9 mouse cellular contexts compared by ENCODE assay signal in the genomic region with DNA sequence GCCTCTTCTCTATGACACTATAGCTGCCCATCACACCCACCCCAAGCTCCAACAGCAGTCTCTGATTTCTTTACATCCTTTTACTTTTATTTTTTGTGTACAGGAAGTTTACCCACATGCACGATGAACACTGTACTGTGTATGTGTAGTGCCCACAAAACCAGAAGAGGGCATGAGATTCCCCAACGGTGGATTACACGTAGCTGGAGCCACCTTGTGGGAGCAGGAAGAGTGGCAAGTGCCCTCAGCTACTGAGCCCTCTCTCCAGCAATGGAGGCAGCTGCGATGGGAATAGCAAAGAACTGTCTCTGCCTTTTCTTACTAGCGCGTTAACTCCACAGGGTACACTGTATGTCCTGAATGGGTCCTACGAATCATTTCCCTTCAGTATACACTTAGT. TPM values are rescaled to one million over a fixed set of nuclear protein-coding genes. Genes with fewer than 3 reads are reported as not detected.
DNase-seq lines count a peak whose midpoint lies in the region; ATAC-seq and TF ChIP-seq lines count a peak whose summit lies in the region.
"Had no signal": no experiment of that assay in that cellular context is flagged by ENCODE, and none has a peak within 500 bp of the region (broad histone marks: within the 10 kb centered on the region; RNA-seq: fewer than 3 reads in every experiment).

No protein-coding gene starts in this region.

- no peak overlapping the region for H3K4me3 ChIP-seq in embryonic facial prominence, embryonic 10.5 days
- H3K4me3 ChIP-seq in hindbrain, embryonic 13.5 days = no peak overlapping the region
- H3K4me3 ChIP-seq in midbrain, embryonic 11.5 days (ENCODE audit: low read depth, low read length) = no peak overlapping the region
- no peak overlapping the region for H3K4me3 ChIP-seq in thymus, adult 2 months (ENCODE audit: control insufficient read depth, insufficient read depth, low read length)
- H3K4me3 ChIP-seq: megakaryocyte, embryonic 14.5 days had no signal

- no peak overlapping the region for H3K9ac ChIP-seq in hindbrain, embryonic 13.5 days
- no peak overlapping the region for H3K9ac ChIP-seq in midbrain, embryonic 11.5 days (ENCODE audit: low read length)

- no peak for TF ChIP-seq POLR2A in thymus, adult 2 months (IDR thresholded peaks at IDR 0.05; ENCODE audit: control insufficient read depth, extremely low read depth, insufficient read depth, low read length, poor library complexity)

- peak; percentile 53 for DNase-seq in layer of hippocampus, adult 11-12 months (ENCODE audit: low spot score)
- no peak for DNase-seq in layer of hippocampus, adult 9-10 months (ENCODE audit: low spot score)
- DNase-seq in adrenal gland, adult 8-10 months = peak; percentile 42
- peak; percentile 40 for DNase-seq in embryonic facial prominence, embryonic 10.5 days (ENCODE audit: low spot score)
- peak; percentile 60 to 66 for DNase-seq in left cerebral cortex, adult 18-20 months (ENCODE audit: low spot score in 2 of 2)
- no peak for DNase-seq in midbrain, embryonic 11.5 days (ENCODE audit: low spot score, missing footprints)
- DNase-seq in thymus, adult 2 months = peak; percentile 73

- H3K27ac ChIP-seq in embryonic facial prominence, embryonic 10.5 days (replicated peaks) = no peak overlapping the region
- no peak overlapping the region for H3K27ac ChIP-seq in hindbrain, embryonic 13.5 days
- H3K27ac ChIP-seq in midbrain, embryonic 11.5 days (ENCODE audit: low read depth, low read length) = no peak overlapping the region
- H3K27ac ChIP-seq in thymus, adult 2 months (ENCODE audit: control insufficient read depth, insufficient read depth, low read length) = no peak overlapping the region

- no peaks in the 10 kb centered on the region for H3K4me1 ChIP-seq in embryonic facial prominence, embryonic 10.5 days
- no peaks in the 10 kb centered on the region for H3K4me1 ChIP-seq in hindbrain, embryonic 13.5 days (replicated peaks)
- no peaks in the 10 kb centered on the region for H3K4me1 ChIP-seq in midbrain, embryonic 11.5 days (ENCODE audit: control insufficient read depth, insufficient read depth, low read length)
- no peaks in the 10 kb centered on the region for H3K4me1 ChIP-seq in thymus, adult 2 months (replicated peaks; ENCODE audit: control insufficient read depth, insufficient read depth, low read length)

- peaks cover 96% of the 10 kb centered on the region for H3K36me3 ChIP-seq in embryonic facial prominence, embryonic 10.5 days (replicated peaks)
- peaks cover 75% of the 10 kb centered on the region for H3K36me3 ChIP-seq in hindbrain, embryonic 13.5 days
- peaks cover 2% of the 10 kb centered on the region; the same call in 1 of the 2 replicates for H3K36me3 ChIP-seq in midbrain, embryonic 11.5 days (ENCODE audit: control insufficient read depth, insufficient read depth, low read length)
- H3K36me3 ChIP-seq in thymus, adult 2 months (ENCODE audit: control insufficient read depth, insufficient read depth, low read length) = peaks cover 73% of the 10 kb centered on the region

- peak; percentile 74; the same call in 1 of the 2 replicates for TF ChIP-seq CTCF in thymus, adult 2 months (IDR thresholded peaks at IDR 0.05; ENCODE audit: borderline replicate concordance, control insufficient read depth, extremely low read depth, insufficient read depth, low read length, poor library complexity)

- ATAC-seq in hindbrain, embryonic 13.5 days (ENCODE audit: low FRiP score) = peak; percentile 85
- ATAC-seq in midbrain, embryonic 11.5 days (ENCODE audit: low FRiP score) = 0 out of 2 replicates have a peak, but pooled peaks have one; percentile 70

- H3K27me3 ChIP-seq in embryonic facial prominence, embryonic 10.5 days (replicated peaks; ENCODE audit: low read depth, poor library complexity, severe bottlenecking) = no peaks in the 10 kb centered on the region
- no peaks in the 10 kb centered on the region for H3K27me3 ChIP-seq in hindbrain, embryonic 13.5 days
- H3K27me3 ChIP-seq in midbrain, embryonic 11.5 days (ENCODE audit: control insufficient read depth, insufficient read depth, low read length) = no peaks in the 10 kb centered on the region
- no peaks in the 10 kb centered on the region for H3K27me3 ChIP-seq in thymus, adult 2 months (ENCODE audit: control insufficient read depth, insufficient read depth, low read length)
- H3K27me3 ChIP-seq: megakaryocyte, embryonic 14.5 days had no signal

- H3K4me2 ChIP-seq in hindbrain, embryonic 13.5 days = no peak overlapping the region
- H3K4me2 ChIP-seq in midbrain, embryonic 11.5 days = no peak overlapping the region

- 62% methylated on average over 7 of the region's 7 CpGs for WGBS in embryonic facial prominence, embryonic 10.5 days
- WGBS in hindbrain, embryonic 13.5 days = 60% methylated on average over 7 of the region's 7 CpGs
- 68% methylated on average over 7 of the region's 7 CpGs for WGBS in midbrain, embryonic 11.5 days
- WGBS in thymus, adult 2 months = 48% methylated on average over 7 of the region's 7 CpGs

- no peaks in the 10 kb centered on the region for H3K9me3 ChIP-seq in embryonic facial prominence, embryonic 10.5 days
- H3K9me3 ChIP-seq in hindbrain, embryonic 13.5 days = no peaks in the 10 kb centered on the region
- no peaks in the 10 kb centered on the region for H3K9me3 ChIP-seq in midbrain, embryonic 11.5 days (ENCODE audit: control insufficient read depth, low read length)
- H3K9me3 ChIP-seq: megakaryocyte, embryonic 14.5 days had no signal

RNA-seq across cellular contexts. Expression of gene Map3k1, which starts 37.6 kb away (rescaled TPM):
- 100 to 1,000 TPM in 1 of 4 experiments, 10 to 100 TPM in 3; 41.6 to 114 (median 77.4) TPM for total RNA-seq in adrenal gland, adult 8-10 months (2022)
- polyA plus RNA-seq in embryonic facial prominence, embryonic 10.5 days (2016; fragmentation: Nextera tagmentation; extraction: Ambion mirVana) = 15.7 and 16.1 TPM in 2 replicates
- 12.0 and 13.2 TPM in 2 replicates for polyA plus RNA-seq in hindbrain, embryonic 13.5 days (2015; fragmentation: Nextera tagmentation; extraction: Ambion mirVana)
- total RNA-seq in left cerebral cortex, adult 18-20 months (2021) = 10 to 100 TPM in 1 of 2 experiments, 1 to 10 TPM in 1; 9.0 to 10.7 TPM
- polyA plus RNA-seq in midbrain, embryonic 11.5 days (2014; fragmentation: Nextera tagmentation; extraction: Ambion mirVana) = 12.0 and 14.4 TPM in 2 replicates
- 47.2 and 54.9 TPM in 2 replicates for polyA plus RNA-seq in thymus, adult 2 months (2012; rRNA removed)

Comparison
In these comparisons a context has a peak if more than half of its experiments do, and no peak if none do; other contexts are left out.
1. DNase-seq: peak in layer of hippocampus, adult 11-12 months (single experiment), adrenal gland, adult 8-10 months (single experiment), embryonic facial prominence, embryonic 10.5 days (single experiment), left cerebral cortex, adult 18-20 months (2 of 2) and thymus, adult 2 months (single experiment); none in layer of hippocampus, adult 9-10 months (single experiment) and midbrain, embryonic 11.5 days (single experiment).